Mouse (Mus musculus): ENCODE results near the gene Susd6. TPM values are rescaled to one million over a fixed set of nuclear protein-coding genes. Genes with fewer than 3 reads are reported as not detected.

Gene Susd6
- total and polyA plus RNA-seq, 3 experiments: 7.8 to 11.0 (median 8.7) TPM

GRCm38 (mm10) chr12:80841618-80842017 lies 51.3 kb downstream of the Susd6 start:
- Histone ChIP-seq H3K79me2 (replicated peaks; ENCODE audit: control insufficient read depth, extremely low read depth, insufficient read depth, poor library complexity, severe bottlenecking) (peaks cover 5% of the 10 kb centered on the region; the same call in 1 of the 2 replicates), H3K36me3 (replicated peaks in 1 of 2; ENCODE audit: control insufficient read depth in 1 of 2, insufficient read depth in 1 of 2, low read length in 1 of 2) (peaks cover 0 to 16% of the 10 kb centered on the region in 2 experiments), H3K9ac (ENCODE audit: insufficient read depth, low read depth) (no peak overlapping the region), H3K4me2 (ENCODE audit: insufficient read depth, low read depth, poor library complexity, severe bottlenecking) (no peak overlapping the region), H3K27me3 (replicated peaks) (no peaks in the 10 kb centered on the region), H3K4me1 (ENCODE audit: control insufficient read depth in 1 of 2, insufficient read depth in 2 of 2) (peaks cover 7 to 50% of the 10 kb centered on the region in 2 experiments; a peak in 3 of 4 replicates), H3K27ac (ENCODE audit: insufficient read depth, low read depth) (no peak overlapping the region), H3K4me3 (replicated peaks in 1 of 3; ENCODE audit: low read depth in 2 of 3, low read length in 2 of 3, poor library complexity in 1 of 3) (no peak overlapping the region), H3K9me3 (replicated peaks; ENCODE audit: low read length) (no peaks in the 10 kb centered on the region)
- DNase-seq (ENCODE audit: extremely low read depth): no peak
- dilution Hi-C loops (cut with MboI; ENCODE audit: extremely low pct_ligation_motif_present, extremely low pct_unique_long_range_greater_than_20kb, low sequenced_read_pairs): no loop called here
- TF ChIP-seq KAT2A (IDR thresholded peaks at IDR 0.05; ENCODE audit: insufficient replicate concordance, low read length) (no peak), ETS1 (conservative IDR thresholded peaks at IDR 0.05; ENCODE audit: low read depth, low read length) (no peak), ZC3H11A (IDR thresholded peaks at IDR 0.05; ENCODE audit: low read depth, low read length) (no peak), POLR2A (IDR thresholded peaks at IDR 0.05; ENCODE audit: low read depth, low read length) (no peak), CTCF (conservative IDR thresholded peaks at IDR 0.05 in 1 of 2, IDR thresholded peaks at IDR 0.05 in 1 of 2; ENCODE audit: low read depth in 2 of 2, low read length in 2 of 2) (no peak), GABPA (IDR thresholded peaks at IDR 0.05; ENCODE audit: insufficient replicate concordance, low read depth, low read length) (no peak), NELFE (IDR thresholded peaks at IDR 0.05; ENCODE audit: low read depth, low read length) (no peak), USF2 (conservative IDR thresholded peaks at IDR 0.05; ENCODE audit: low read depth, low read length) (no peak), MAZ (IDR thresholded peaks at IDR 0.05; ENCODE audit: low read depth, low read length) (no peak), EP300 (IDR thresholded peaks at IDR 0.05; ENCODE audit: low read length) (no peak), TBP (conservative IDR thresholded peaks at IDR 0.05; ENCODE audit: low read depth, low read length) (no peak), ZNF384 (IDR thresholded peaks at IDR 0.05; ENCODE audit: low read depth, low read length) (no peak), POLR2AphosphoS2 (IDR thresholded peaks at IDR 0.05; ENCODE audit: low read depth, low read length) (no peak), UBTF (IDR thresholded peaks at IDR 0.05; ENCODE audit: low read depth, low read length) (no peak), MYC (IDR thresholded peaks at IDR 0.05; ENCODE audit: low read depth, low read length) (no peak)
- in situ Hi-C loops (cut with MboI; ENCODE audit: low pct_ligation_motif_present, low pct_unique_long_range_greater_than_20kb, low sequenced_read_pairs): no loop called here

- TF ChIP-seq MAFK (IDR thresholded peaks at IDR 0.05; ENCODE audit: insufficient replicate concordance, low read length): no peak
- Histone ChIP-seq H3K27me3 (replicated peaks) (no peaks in the 10 kb centered on the region), H3K27ac (ENCODE audit: insufficient read depth, low read depth) (no peak overlapping the region), H3K9ac (ENCODE audit: insufficient read depth, low read depth) (no peak overlapping the region), H3K4me2 (ENCODE audit: insufficient read depth, low read depth, poor library complexity, severe bottlenecking) (no peak overlapping the region), H3K4me3 (replicated peaks in 1 of 3; ENCODE audit: low read depth in 2 of 3, low read length in 2 of 3, poor library complexity in 1 of 3) (no peak overlapping the region), H3K79me2 (replicated peaks; ENCODE audit: control insufficient read depth, extremely low read depth, insufficient read depth, poor library complexity, severe bottlenecking) (peaks cover 4% of the 10 kb centered on the region; the same call in 1 of the 2 replicates), H3K36me3 (replicated peaks in 1 of 2; ENCODE audit: control insufficient read depth in 1 of 2, insufficient read depth in 1 of 2, low read length in 1 of 2) (peaks cover 0 to 16% of the 10 kb centered on the region in 2 experiments), H3K4me1 (ENCODE audit: control insufficient read depth in 1 of 2, insufficient read depth in 2 of 2) (peaks cover 12 to 54% of the 10 kb centered on the region in 2 experiments), H3K9me3 (replicated peaks; ENCODE audit: low read length) (no peaks in the 10 kb centered on the region)
- dilution Hi-C loops (cut with MboI; ENCODE audit: extremely low pct_ligation_motif_present, extremely low pct_unique_long_range_greater_than_20kb, low sequenced_read_pairs): no loop called here
- no peak for DNase-seq (ENCODE audit: extremely low read depth)
- in situ Hi-C loops (cut with MboI; ENCODE audit: low pct_ligation_motif_present, low pct_unique_long_range_greater_than_20kb, low sequenced_read_pairs): no loop called here
Observed at GRCm38 (mm10) chr12:80842609-80843008, 52.3 kb downstream of the Susd6 start.

Data from CH12.LX (cell line).